Mouse (Mus musculus) limb, embryonic 14.5 days (tissue): ENCODE measurements around the gene Gm3238. TPM values are rescaled to one million over a fixed set of nuclear protein-coding genes. Genes with fewer than 3 reads are reported as not detected.
"Not testable (repeated sequence)": the region's sequence is repeated elsewhere in the genome, so short reads cannot be mapped to it uniquely, and the experiment has no call there.

Experiments used
- ATAC-seq: fragments of 200-750 bp; cut with Nextera tagmentation; 2 replicates; pipeline ENCODE4 v1.8.0; 2017; ENCODE audit warnings: low read depth, moderate number of reproducible peaks, moderate TSS enrichment; ENCODE audit not compliant: low FRiP score
- DNase-seq: peaks from one replicate; pipeline ENCODE4 v3.0.0-alpha.2; 2015; ENCODE audit warnings: low spot score
- H3K27ac ChIP-seq: fragments of 300-500 bp; sonication (generic); replicated peaks from 2 replicates; pipeline ENCODE4 v1.5.1; 2014; ENCODE audit warnings: low read depth, mild to moderate bottlenecking, low read length, moderate library complexity, mixed read lengths
- H3K27me3 ChIP-seq: fragments of 300-500 bp; sonication (generic); 2 replicates; pipeline ENCODE4 v1.6.1; 2014; ENCODE audit warnings: low read length, mixed read lengths; ENCODE audit not compliant: control insufficient read depth, insufficient read depth
- H3K36me3 ChIP-seq: fragments of 300-500 bp; sonication (generic); 2 replicates; pipeline ENCODE4 v1.6.1; 2014; ENCODE audit warnings: mild to moderate bottlenecking, low read length, moderate library complexity, mixed read lengths; ENCODE audit not compliant: control insufficient read depth, insufficient read depth
- H3K4me1 ChIP-seq: fragments of 300-500 bp; sonication (generic); 2 replicates; pipeline ENCODE4 v1.6.1; 2014; ENCODE audit warnings: antibody characterized with exemption, low read length, mixed read lengths; ENCODE audit not compliant: control insufficient read depth, insufficient read depth
- H3K4me2 ChIP-seq: fragments of 300-500 bp; sonication (generic); replicated peaks from 2 replicates; pipeline ENCODE4 v1.6.1; 2014; ENCODE audit warnings: low read depth, mild to moderate bottlenecking, low read length, moderate library complexity; ENCODE audit not compliant: severe bottlenecking
- H3K4me3 ChIP-seq: fragments of 300-500 bp; sonication (generic); replicated peaks from 2 replicates; pipeline ENCODE4 v1.5.1; 2014; ENCODE audit warnings: low read length
- H3K9ac ChIP-seq: fragments of 300-500 bp; sonication (generic); 2 replicates; pipeline ENCODE4 v1.6.1; 2014; ENCODE audit warnings: mild to moderate bottlenecking, low read depth, low read length, moderate library complexity; ENCODE audit not compliant: severe bottlenecking
- H3K9me3 ChIP-seq: fragments of 300-500 bp; sonication (generic); 2 replicates; pipeline ENCODE4 v1.6.1; 2016; ENCODE audit warnings: low read length; ENCODE audit not compliant: control insufficient read depth
- POLR2A ChIP-seq: fragments of 200-500 bp; IDR thresholded peaks from 2 replicates; pipeline ENCODE4 v1.8.0; 2012; ENCODE audit warnings: inconsistent platforms, mild to moderate bottlenecking, moderate library complexity, borderline replicate concordance; ENCODE audit not compliant: insufficient read depth, insufficient read length; ENCODE audit errors: extremely low read depth
- WGBS: fragments of 180-500 bp; shearing (Covaris S2); extraction: QIAGEN DNeasy Blood & Tissue Kit; methylation state at CpG from one replicate; pipeline ENCODE4 v1.1.7; 2014; 5-methylcytosine and 5-hydroxymethylcytosine counted together
- polyA plus RNA-seq, 2 experiments: library from polyadenylated mRNA; depleted of rRNA in 1 of 2; stranded (reverse) in 1 of 2; unstranded in 1 of 2; fragments of >200 nt; fragmentation: Nextera tagmentation in 1 of 2; extraction: Ambion mirVana in 1 of 2; gene quantifications; 2 replicates each; pipeline versions ENCODE4 v1.2.1 to v1.2.3; 2012 to 2014

The Gm3238 gene
- polyA plus RNA-seq, 2 experiments = not detected

DNA sequence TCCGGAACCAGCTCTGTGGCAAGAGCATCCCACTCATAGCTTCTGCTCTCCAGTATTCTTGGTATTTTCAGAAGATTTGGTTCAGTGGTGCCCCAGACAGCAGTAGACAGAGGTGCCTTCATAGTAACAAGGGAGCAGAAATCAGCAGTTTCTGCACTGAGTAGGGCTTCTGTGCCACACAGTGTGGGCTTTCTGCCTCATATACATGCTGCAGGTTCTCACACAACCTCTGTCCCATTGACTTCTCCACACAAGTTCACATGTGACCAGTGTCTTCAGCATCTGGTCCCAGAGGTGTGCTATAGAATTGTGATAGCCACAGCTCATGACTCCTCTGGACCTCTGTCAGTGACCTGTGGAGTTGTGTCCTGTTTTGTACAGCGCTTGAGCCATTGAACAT is 17.5 kb upstream of the Gm3238 start:
- no peak for ATAC-seq
- WGBS = 69% methylated on average over 2 of the region's 2 CpGs

DNA sequence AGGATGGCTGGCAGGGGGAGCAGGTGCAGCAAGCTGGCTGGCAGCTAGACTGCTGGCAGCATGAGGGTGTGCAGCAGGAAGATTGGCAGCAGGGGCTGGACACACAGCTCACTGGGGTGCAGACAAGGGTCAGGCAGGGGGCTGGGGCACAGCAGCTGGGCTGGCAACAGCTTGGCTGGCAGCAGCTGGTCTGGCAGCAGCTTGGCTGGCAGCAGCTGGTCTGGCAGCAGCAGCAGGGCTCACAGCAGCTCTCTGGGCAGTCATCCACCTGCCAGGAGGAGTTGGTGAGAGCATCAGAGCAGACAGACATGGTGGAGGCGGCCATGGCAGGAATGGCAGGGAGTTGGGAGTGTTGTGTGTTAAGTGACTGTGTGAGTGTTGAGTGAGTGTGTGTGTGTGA is 16.8 kb upstream of the Gm3238 start, which contains the start of gene Gm7137:
Gm7137 (minus strand) TSS at position 325 of the 400 bp plus-strand sequence.
- H3K4me2 ChIP-seq, H3K27me3 ChIP-seq, H3K4me3 ChIP-seq, H3K36me3 ChIP-seq, H3K9me3 ChIP-seq, ATAC-seq, H3K27ac ChIP-seq, H3K4me1 ChIP-seq, DNase-seq, H3K9ac ChIP-seq: not testable (repeated sequence)
- WGBS = no CpG with 5 or more reads among the region's 1 CpGs

More for the DNA sequence above, 17.5 kb upstream of the Gm3238 start:
- H3K4me1 ChIP-seq = no peaks in the 10 kb centered on the region
- H3K4me2 ChIP-seq = no peak overlapping the region
- no peak for DNase-seq
- no peaks in the 10 kb centered on the region for H3K9me3 ChIP-seq
- no peak overlapping the region for H3K4me3 ChIP-seq
- no peaks in the 10 kb centered on the region for H3K36me3 ChIP-seq
- no peaks in the 10 kb centered on the region for H3K27me3 ChIP-seq
- H3K27ac ChIP-seq = no peak overlapping the region
- no peak overlapping the region for H3K9ac ChIP-seq
- no peak for TF ChIP-seq POLR2A

DNA sequence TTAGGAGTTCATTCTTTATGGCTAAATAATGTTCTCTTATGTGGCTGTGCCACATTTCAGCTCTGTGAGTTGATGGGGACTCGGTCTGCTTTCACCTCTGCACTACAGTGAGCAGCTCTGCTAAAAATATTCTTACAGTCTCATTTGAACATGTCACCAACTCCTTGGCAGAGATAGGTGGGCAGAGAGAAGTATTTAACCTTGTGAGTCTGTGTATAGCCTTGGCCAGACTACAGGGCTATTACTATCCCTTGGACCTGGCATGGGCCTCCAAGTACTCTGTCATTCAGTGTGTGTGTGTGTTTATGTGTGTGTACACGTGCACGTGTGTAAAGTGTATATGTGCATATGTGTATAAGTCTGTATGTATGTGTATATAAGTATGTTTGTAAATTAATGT is 12.3 kb upstream of the Gm3238 start:
- H3K27ac ChIP-seq, ATAC-seq, H3K4me2 ChIP-seq, H3K36me3 ChIP-seq, H3K9me3 ChIP-seq, H3K9ac ChIP-seq, H3K4me1 ChIP-seq, H3K27me3 ChIP-seq, H3K4me3 ChIP-seq, DNase-seq: not testable (repeated sequence)
- 100% methylated on average over 1 of the region's 3 CpGs for WGBS

DNA sequence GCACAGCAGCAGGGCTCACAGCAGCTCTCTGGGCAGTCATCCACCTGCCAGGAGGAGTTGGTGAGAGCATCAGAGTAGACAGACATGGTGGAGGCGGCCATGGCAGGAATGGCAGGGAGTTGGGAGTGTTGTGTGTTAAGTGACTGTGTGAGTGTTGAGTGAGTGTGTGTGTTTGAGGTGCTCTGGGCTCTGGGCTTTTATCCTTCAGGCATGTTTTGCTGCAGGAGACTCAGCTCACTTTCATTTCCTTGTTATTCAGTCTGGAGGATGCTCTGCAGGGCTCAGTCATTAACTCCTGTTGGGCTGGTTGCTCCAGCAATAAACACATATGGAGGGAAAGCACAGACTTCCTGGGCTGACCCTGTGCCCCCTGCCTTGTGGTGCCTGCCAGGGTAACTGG is 11.3 kb upstream of the Gm3238 start, which contains the start of gene Gm3250:
Gm3250 (minus strand) TSS at position 101 of the 400 bp plus-strand sequence.
- not testable (repeated sequence) for H3K27me3 ChIP-seq, H3K9me3 ChIP-seq, H3K4me3 ChIP-seq, H3K36me3 ChIP-seq, H3K27ac ChIP-seq, ATAC-seq, DNase-seq, H3K4me1 ChIP-seq, H3K9ac ChIP-seq, H3K4me2 ChIP-seq
- WGBS = no CpG with 5 or more reads among the region's 1 CpGs

DNA sequence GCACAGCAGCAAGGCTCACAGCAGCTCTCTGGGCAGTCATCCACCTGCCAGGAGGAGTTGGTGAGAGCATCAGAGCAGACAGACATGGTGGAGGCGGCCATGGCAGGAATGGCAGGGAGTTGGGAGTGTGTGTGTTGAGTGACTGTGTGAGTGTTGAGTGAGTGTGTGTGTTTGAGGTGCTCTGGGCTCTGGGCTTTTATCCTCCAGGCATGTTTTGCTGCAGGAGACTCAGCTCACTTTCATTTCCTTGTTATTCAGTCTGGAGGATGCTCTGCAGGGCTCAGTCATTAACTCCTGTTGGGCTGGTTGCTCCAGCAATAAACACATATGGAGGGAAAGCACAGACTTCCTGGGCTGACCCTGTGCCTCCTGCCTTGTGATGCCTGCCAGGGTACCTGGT is 5.7 kb upstream of the Gm3238 start, which contains the start of gene Gm7138:
Gm7138 (minus strand) TSS at position 101 of the 400 bp plus-strand sequence.
- H3K27me3 ChIP-seq, H3K9ac ChIP-seq, H3K36me3 ChIP-seq, H3K27ac ChIP-seq, DNase-seq, H3K4me3 ChIP-seq, ATAC-seq, H3K4me2 ChIP-seq, H3K4me1 ChIP-seq, H3K9me3 ChIP-seq: not testable (repeated sequence)
- 25% methylated on average over 1 of the region's 1 CpGs for WGBS

DNA sequence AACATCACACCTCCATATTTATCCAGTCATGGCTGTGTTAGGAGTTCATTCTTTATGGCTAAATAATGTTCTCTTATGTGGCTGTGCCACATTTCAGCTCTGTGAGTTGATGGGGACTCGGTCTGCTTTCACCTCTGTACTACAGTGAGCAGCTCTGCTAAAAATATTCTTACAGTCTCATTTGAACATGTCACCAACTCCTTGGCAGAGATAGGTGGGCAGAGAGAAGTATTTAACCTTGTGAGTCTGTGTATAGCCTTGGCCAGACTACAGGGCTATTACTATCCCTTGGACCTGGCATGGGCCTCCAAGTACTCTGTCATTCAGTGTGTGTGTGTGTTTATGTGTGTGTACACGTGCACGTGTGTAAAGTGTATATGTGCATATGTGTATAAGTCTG is 1.0 kb upstream of the Gm3238 start:
- H3K9me3 ChIP-seq, H3K27ac ChIP-seq, H3K36me3 ChIP-seq, H3K27me3 ChIP-seq, H3K9ac ChIP-seq, ATAC-seq, H3K4me1 ChIP-seq, DNase-seq, H3K4me2 ChIP-seq, H3K4me3 ChIP-seq: not testable (repeated sequence)
- 86% methylated on average over 1 of the region's 3 CpGs for WGBS
